Mouse (Mus musculus): ENCODE results near the gene Zfp524.

- TF ChIP-seq CTCF (IDR thresholded peaks at IDR 0.05; ENCODE audit: low read depth, low read length) (no peak), POLR2A (IDR thresholded peaks at IDR 0.05; ENCODE audit: extremely low read depth, insufficient read depth, low read length) (no peak)
Measured at GRCm38 (mm10) chr7:5020685-5021084, 6.5 kb downstream of the Zfp524 start.
